Mouse (Mus musculus) liver, postnatal 0 days (tissue): ENCODE measurements around the gene Fn1.

Experiments
- CTCF ChIP-seq: sonication (generic); IDR thresholded peaks from 2 replicates; pipeline ENCODE4 v1.5.1; 2016; ENCODE audit warnings: antibody characterized with exemption, low read depth
- EP300 ChIP-seq: IDR thresholded peaks from 2 replicates; pipeline ENCODE4 v1.6.1; 2016; ENCODE audit warnings: antibody characterized with exemption, low read depth, mild to moderate bottlenecking

- TF ChIP-seq EP300 (no peak), CTCF (no peak)
These were observed 46.2 kb downstream of the Fn1 start for GRCm38 (mm10) chr1:71606600-71607325.
